Mouse (Mus musculus) liver, postnatal 0 days (tissue): Measurements from ENCODE around the gene Oasl1.

ENCODE experiments used
- CTCF ChIP-seq: sonication (generic); IDR thresholded peaks from 2 replicates; pipeline ENCODE4 v1.5.1; 2016; ENCODE audit warnings: antibody characterized with exemption, low read depth
- EP300 ChIP-seq: IDR thresholded peaks from 2 replicates; pipeline ENCODE4 v1.6.1; 2016; ENCODE audit warnings: antibody characterized with exemption, low read depth, mild to moderate bottlenecking

DNA sequence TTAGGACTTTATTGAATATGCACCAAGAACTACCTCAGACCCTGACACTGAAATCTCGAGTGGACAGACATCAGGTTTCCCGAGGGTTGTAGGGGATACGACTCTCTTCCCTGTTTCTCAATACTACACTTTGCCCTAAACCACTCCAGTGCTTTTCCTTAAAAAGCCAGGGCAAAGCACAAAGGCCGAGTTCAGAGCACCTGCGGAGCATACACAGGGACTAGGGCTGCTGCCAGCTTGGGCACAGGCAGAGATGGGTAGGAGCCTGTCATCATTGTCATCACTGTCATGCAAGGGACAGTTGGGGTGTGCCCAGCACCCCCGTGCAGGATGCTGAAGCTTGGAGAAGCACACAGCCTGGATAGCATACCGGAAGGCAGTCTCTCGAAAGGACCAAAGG is 10.2 kb downstream of the Oasl1 start:
- TF ChIP-seq CTCF = no peak
- no peak for TF ChIP-seq EP300
